Mouse (Mus musculus) myocyte (in vitro differentiated cells): ENCODE measurements around the gene 4931414P19Rik. TPM values are rescaled to one million over a fixed set of nuclear protein-coding genes. Genes with fewer than 3 reads are reported as not detected.
A peak's percentile ranks its signal among the peaks of the same experiment; 100 is the strongest.
"Not testable (repeated sequence)": the region's sequence is repeated elsewhere in the genome, so short reads cannot be mapped to it uniquely, and the experiment has no call there.

Source experiments
- H3K27me3 ChIP-seq: one replicate; pipeline ENCODE4 v1.6.1; 2011; ENCODE audit not compliant: control insufficient read depth, insufficient read depth, insufficient read length
- H3K36me3 ChIP-seq: one replicate; pipeline ENCODE4 v1.6.1; 2011; ENCODE audit not compliant: control insufficient read depth, insufficient read depth
- H3K4me2 ChIP-seq: one replicate; pipeline ENCODE4 v1.6.1; 2011; ENCODE audit warnings: low read depth, control low read depth
- H3K4me3 ChIP-seq: one replicate; pipeline ENCODE4 v1.5.1; 2011; ENCODE audit warnings: mild to moderate bottlenecking, control low read depth, moderate library complexity
- H3K79me2 ChIP-seq: one replicate; pipeline ENCODE4 v1.6.1; 2011; ENCODE audit not compliant: control insufficient read depth, insufficient read depth
- H3ac ChIP-seq: one replicate; pipeline ENCODE4 v1.6.1; 2011; ENCODE audit not compliant: control insufficient read depth, insufficient read length
- CEBPB ChIP-seq: IDR thresholded peaks from 2 replicates; pipeline ENCODE4 v1.6.1; 2011; ENCODE audit warnings: mild to moderate bottlenecking, moderate library complexity; ENCODE audit not compliant: poor library complexity, insufficient read depth, severe bottlenecking
- E2F4 ChIP-seq: IDR thresholded peaks from one replicate; pipeline ENCODE4 v1.6.1; 2011; ENCODE audit warnings: mild to moderate bottlenecking, control low read depth, moderate library complexity; ENCODE audit not compliant: insufficient read depth
- MAX ChIP-seq: IDR thresholded peaks from one replicate; pipeline ENCODE4 v1.6.1; 2011; ENCODE audit warnings: low read depth, mild to moderate bottlenecking, control low read depth
- MYOD1 ChIP-seq, 3 experiments: IDR thresholded peaks; one replicate each; pipeline ENCODE4 v1.6.1; 2011; ENCODE audit warnings: control low read depth in 2 of 3, low read depth in 2 of 3, mild to moderate bottlenecking in 2 of 3, moderate library complexity in 1 of 3; ENCODE audit not compliant: insufficient read length in 2 of 3, control insufficient read depth in 1 of 3
- MYOG ChIP-seq, 3 experiments: IDR thresholded peaks; one replicate each; pipeline ENCODE4 v1.6.1; 2011; ENCODE audit warnings: control low read depth in 2 of 3, low read depth in 2 of 3, mild to moderate bottlenecking in 2 of 3; ENCODE audit not compliant: insufficient read length in 2 of 3, control insufficient read depth in 1 of 3, insufficient read depth in 1 of 3
- POLR2A ChIP-seq: IDR thresholded peaks from one replicate; pipeline ENCODE4 v1.6.1; 2011; ENCODE audit warnings: low read depth, mild to moderate bottlenecking, control low read depth, moderate library complexity; ENCODE audit not compliant: insufficient read length
- POLR2AphosphoS2 ChIP-seq: IDR thresholded peaks from one replicate; pipeline ENCODE4 v1.6.1; 2011; ENCODE audit warnings: low read depth, control low read depth; ENCODE audit not compliant: insufficient read length
- REST ChIP-seq: IDR thresholded peaks from one replicate; pipeline ENCODE4 v1.6.1; 2011; ENCODE audit warnings: mild to moderate bottlenecking, control low read depth, moderate library complexity; ENCODE audit not compliant: insufficient read depth, insufficient read length
- SRF ChIP-seq: IDR thresholded peaks from one replicate; pipeline ENCODE4 v1.6.1; 2011; ENCODE audit warnings: low read depth; ENCODE audit not compliant: control insufficient read depth, insufficient read length
- TCF12 ChIP-seq: IDR thresholded peaks from one replicate; pipeline ENCODE4 v1.6.1; 2011; ENCODE audit warnings: mild to moderate bottlenecking, control low read depth; ENCODE audit not compliant: poor library complexity, insufficient read depth, severe bottlenecking
- TCF3 ChIP-seq: IDR thresholded peaks from one replicate; pipeline ENCODE4 v1.6.1; 2011; ENCODE audit warnings: low read depth, control low read depth; ENCODE audit not compliant: insufficient read length
- USF1 ChIP-seq: IDR thresholded peaks from one replicate; pipeline ENCODE4 v1.6.1; 2011; ENCODE audit warnings: low read depth, mild to moderate bottlenecking, control low read depth, moderate library complexity
- polyA plus RNA-seq: library from polyadenylated mRNA; unstranded; fragments of >200 nt; fragmentation: generic; extraction: Trizol; gene quantifications from one replicate; pipeline ENCODE4 v1.2.1, GENCODE M21; 2012; ENCODE audit warnings: missing spikeins

The 4931414P19Rik gene
- polyA plus RNA-seq, 1 experiment = 7.3 TPM

DNA sequence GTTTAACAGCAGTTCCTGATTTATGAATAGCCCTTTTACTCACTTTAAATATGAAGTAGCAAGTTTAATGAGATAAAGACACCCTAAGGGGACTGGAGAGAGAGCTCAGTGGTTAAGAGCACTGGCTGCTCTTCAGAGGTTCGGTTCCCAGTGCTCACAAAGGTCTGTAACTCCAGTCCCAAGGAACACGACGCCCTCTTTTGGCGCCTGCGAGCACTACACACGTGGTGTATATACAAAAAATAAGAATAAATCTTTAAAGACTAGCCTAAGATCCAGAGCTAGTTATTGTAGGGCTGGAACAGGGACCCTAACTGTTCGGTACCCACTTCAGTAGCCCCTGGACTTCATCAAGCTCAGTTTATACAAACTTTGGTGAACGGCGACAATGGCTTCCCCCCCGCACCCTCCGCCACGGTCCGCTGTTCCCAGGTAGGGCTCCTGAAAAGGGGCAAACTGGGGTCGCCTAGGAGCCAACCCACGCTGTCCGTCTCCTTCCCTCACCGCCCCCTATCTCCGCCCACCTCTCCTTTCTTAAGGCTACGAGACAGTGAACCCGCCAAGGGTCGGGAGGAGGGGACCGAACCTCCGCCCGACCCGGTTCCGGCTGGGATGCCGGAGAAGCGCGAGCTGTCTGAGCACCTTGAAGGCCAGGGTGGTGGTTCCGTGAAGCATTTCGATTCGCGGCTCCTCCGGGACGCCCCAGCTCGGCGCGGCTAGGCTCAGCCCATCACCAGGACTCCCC, 11.5 kb upstream of the 4931414P19Rik start:
- peaks cover 10% of the 10 kb centered on the region for H3K36me3 ChIP-seq
- peak overlapping the region; percentile 65 for H3K4me2 ChIP-seq
- no peak overlapping the region for H3ac ChIP-seq
- peaks cover 21% of the 10 kb centered on the region for H3K79me2 ChIP-seq
- no peak for TF ChIP-seq TCF12
- TF ChIP-seq POLR2AphosphoS2 = no peak
- no peak for TF ChIP-seq TCF3
- no peak for TF ChIP-seq USF1
- TF ChIP-seq MYOD1 (IDR thresholded peaks at IDR 0.05; ENCODE audit: control insufficient read depth in 1 of 3, insufficient read length in 2 of 3, low read depth in 2 of 3) = no peak
- no peak for TF ChIP-seq E2F4
- TF ChIP-seq CEBPB = no peak
- TF ChIP-seq POLR2A = no peak
- no peak for TF ChIP-seq MYOG (IDR thresholded peaks at IDR 0.05; ENCODE audit: control insufficient read depth in 1 of 3, insufficient read depth in 1 of 3, insufficient read length in 2 of 3, low read depth in 2 of 3)
- peak overlapping the region; percentile 58 for H3K4me3 ChIP-seq
- H3K27me3 ChIP-seq = no peaks in the 10 kb centered on the region

DNA sequence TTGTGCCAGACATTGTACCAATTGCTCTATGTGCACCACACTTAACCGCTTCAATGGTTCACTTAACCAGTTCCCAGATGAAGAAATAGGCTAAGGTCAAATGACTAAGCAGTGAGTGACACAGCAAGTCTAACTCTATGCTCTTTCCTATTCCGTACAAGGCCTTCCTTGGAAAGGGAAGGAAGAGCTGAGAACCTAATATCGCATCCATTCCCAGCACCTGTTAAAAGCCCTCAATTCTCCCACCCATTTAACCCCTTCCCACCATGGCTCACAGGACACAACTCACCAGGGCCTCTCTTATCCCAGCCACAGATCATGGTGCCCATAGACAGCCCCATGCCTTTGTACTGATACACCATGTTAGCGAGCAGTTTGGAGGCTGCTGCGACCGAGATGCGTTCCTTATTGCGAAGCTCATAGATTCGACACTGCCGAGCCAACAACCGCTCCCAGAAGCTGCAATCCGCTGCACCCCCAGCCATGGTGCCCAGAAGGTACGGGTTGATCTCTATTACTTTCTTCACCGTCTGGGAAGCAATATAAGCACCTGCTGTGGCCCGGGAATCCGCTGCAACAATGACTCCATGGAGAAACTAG, 10.5 kb upstream of the 4931414P19Rik start:
- Histone ChIP-seq H3K79me2 (peaks cover 21% of the 10 kb centered on the region), H3K4me2 (peak overlapping the region; percentile 65), H3K36me3 (peaks cover 10% of the 10 kb centered on the region), H3K27me3 (no peaks in the 10 kb centered on the region), H3K4me3 (peak overlapping the region; percentile 58), H3ac (no peak overlapping the region)
- TF ChIP-seq MYOD1 (IDR thresholded peaks at IDR 0.05; ENCODE audit: control insufficient read depth in 1 of 3, insufficient read length in 2 of 3, low read depth in 2 of 3) (no peak), USF1 (no peak), REST (no peak), CEBPB (no peak), TCF3 (no peak), MAX (no peak), MYOG (IDR thresholded peaks at IDR 0.05; ENCODE audit: control insufficient read depth in 1 of 3, insufficient read depth in 1 of 3, insufficient read length in 2 of 3, low read depth in 2 of 3) (no peak), POLR2A (no peak), TCF12 (no peak), SRF (no peak), E2F4 (no peak), POLR2AphosphoS2 (no peak)

DNA sequence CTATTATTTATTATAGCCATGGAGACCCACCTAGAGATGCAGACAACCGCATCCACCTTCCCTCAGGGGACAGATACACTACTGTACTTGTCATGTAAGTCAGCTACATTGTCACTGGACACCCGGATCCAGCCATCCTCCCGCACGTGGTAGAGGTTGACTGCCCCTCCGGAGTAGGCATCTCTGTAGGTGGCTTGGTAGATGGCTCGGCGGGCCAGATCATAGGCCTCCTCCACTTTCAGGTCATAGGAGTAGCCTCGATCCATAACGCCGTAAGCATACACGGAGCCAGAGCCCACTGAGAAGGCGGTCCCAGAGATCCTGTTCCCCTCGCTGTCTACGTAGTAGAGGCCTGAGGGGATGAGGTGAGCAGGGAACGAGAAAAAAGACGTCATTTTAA, 8.3 kb upstream of the 4931414P19Rik start:
- H3K27me3 ChIP-seq, H3K4me3 ChIP-seq, H3ac ChIP-seq, H3K4me2 ChIP-seq: not testable (repeated sequence)
- Histone ChIP-seq H3K36me3 (peaks cover 15% of the 10 kb centered on the region), H3K79me2 (peaks cover 21% of the 10 kb centered on the region)

DNA sequence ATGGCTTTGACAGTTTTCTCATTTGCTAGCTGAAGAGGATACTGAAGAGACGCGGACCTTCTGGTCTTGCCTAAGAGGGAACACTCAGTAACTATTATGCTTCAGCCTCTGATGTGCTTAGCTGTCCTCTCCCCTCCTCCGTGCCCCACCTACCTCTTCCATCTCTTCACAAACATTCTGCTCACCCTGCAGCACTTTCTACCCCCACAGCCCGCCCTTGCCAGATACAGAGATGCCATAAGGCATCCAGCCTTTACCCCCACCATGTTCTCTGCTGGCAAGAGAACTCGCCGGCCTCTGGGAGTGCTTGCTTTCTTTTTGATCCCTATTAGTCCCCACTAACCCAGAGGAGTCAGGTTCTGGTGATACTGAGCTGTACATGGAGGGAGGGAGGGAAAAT, 4.9 kb upstream of the 4931414P19Rik start:
- no peak overlapping the region for H3K4me3 ChIP-seq
- peaks cover 15% of the 10 kb centered on the region for H3K36me3 ChIP-seq
- peaks cover 3% of the 10 kb centered on the region for H3K79me2 ChIP-seq
- no peak overlapping the region for H3K4me2 ChIP-seq
- no peaks in the 10 kb centered on the region for H3K27me3 ChIP-seq
- no peak for TF ChIP-seq E2F4
- no peak for TF ChIP-seq MYOG (IDR thresholded peaks at IDR 0.05; ENCODE audit: control insufficient read depth in 1 of 3, insufficient read depth in 1 of 3, insufficient read length in 2 of 3, low read depth in 2 of 3)
- no peak for TF ChIP-seq TCF3
- TF ChIP-seq REST = no peak
- no peak for TF ChIP-seq SRF
- H3ac ChIP-seq = no peak overlapping the region

DNA sequence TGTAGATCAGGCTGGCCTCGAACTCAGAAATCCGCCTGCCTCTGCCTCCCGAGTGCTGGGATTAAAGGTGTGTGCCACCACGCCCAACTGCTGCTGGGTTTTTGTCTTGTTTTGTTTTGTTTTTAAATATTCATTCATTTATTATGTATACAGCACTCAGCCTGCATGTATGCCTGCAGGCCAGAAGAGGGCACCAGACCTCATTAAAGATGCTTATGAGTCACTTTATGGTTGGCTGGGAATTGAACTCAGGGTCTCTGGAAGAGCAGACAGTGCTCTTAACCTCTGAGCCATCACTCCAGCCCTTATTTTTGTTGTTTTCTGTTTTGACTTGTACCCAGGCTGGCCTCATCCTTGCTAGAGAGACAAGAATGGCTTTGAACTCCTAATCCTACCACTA, 4.2 kb upstream of the 4931414P19Rik start:
- TF ChIP-seq POLR2AphosphoS2 (no peak), TCF12 (no peak), MAX (no peak), SRF (no peak), MYOD1 (IDR thresholded peaks at IDR 0.05; ENCODE audit: control insufficient read depth in 1 of 3, insufficient read length in 2 of 3, low read depth in 2 of 3) (no peak), CEBPB (no peak), POLR2A (no peak), TCF3 (no peak), REST (no peak), MYOG (IDR thresholded peaks at IDR 0.05; ENCODE audit: control insufficient read depth in 1 of 3, insufficient read depth in 1 of 3, insufficient read length in 2 of 3, low read depth in 2 of 3) (no peak), E2F4 (no peak), USF1 (no peak)
- no peaks in the 10 kb centered on the region for H3K27me3 ChIP-seq
- no peak overlapping the region for H3K4me3 ChIP-seq
- H3ac ChIP-seq = no peak overlapping the region
- no peak overlapping the region for H3K4me2 ChIP-seq
- peaks cover 15% of the 10 kb centered on the region for H3K36me3 ChIP-seq
- no peaks in the 10 kb centered on the region for H3K79me2 ChIP-seq
